Mouse (Mus musculus): ENCODE measurements around the gene Amer3.
"Not testable (repeated sequence)": the region's sequence is repeated elsewhere in the genome, so short reads cannot be mapped to it uniquely, and the experiment has no call there.

The Amer3 gene

DNA sequence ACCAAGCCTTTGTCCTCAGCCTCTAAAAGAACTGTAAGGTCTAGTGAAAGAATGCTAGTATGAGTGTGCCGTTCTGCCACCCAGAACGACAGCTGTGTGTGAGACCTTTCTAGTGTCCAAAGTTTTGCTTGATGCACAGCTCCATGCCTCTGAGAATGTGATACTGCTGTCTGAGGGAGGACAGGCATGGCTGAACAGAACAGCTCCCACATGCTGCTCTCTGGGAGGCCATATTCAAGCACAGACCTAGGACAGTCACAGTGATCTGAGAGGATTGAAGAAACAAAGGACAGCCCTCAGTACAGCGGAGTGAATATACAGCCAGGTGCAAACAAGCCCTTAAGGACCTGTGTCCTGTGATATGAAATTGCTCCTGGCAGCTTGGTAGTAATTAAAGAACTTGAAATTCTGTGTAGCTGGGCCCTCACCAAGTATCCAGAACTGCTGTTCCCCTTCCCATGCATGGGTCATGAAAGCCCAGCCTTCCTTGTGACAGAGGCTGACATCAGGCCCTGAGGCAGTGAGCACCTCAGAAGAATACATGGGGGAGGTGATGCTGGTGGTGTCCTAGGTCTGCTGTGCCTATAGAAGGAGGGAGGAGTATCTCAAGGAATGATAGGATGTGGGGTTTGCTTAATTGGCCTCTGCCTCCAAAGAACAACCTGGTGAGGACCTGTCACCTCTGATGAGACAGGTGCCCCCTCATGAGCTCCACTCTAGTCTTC, 22.0 kb downstream of the Amer3 start:
- DNase-seq (ENCODE audit: low spot score in 2 of 2): no peak

DNA sequence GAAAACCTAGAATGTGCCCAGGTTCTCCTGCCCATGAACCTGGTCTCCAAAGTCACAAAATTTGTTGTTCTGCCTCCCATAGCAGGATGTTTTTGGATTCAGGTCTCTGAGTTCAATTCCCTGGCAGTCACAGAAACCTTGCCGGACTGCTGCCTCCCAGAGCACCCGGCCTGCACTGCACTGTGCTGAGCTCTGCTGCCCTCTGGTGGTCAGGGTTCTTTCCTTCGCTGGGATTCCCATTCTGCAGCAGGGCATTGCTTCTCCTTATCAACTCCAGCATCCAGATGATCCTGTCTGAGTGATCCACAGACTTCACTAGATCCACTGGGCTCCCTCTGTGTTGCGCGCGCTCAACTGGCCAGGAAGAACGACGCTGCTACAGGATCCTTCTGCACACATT, 22.9 kb downstream of the Amer3 start:
- DNase-seq (ENCODE audit: low spot score in 2 of 2): peak; percentile 28 to 77

DNA sequence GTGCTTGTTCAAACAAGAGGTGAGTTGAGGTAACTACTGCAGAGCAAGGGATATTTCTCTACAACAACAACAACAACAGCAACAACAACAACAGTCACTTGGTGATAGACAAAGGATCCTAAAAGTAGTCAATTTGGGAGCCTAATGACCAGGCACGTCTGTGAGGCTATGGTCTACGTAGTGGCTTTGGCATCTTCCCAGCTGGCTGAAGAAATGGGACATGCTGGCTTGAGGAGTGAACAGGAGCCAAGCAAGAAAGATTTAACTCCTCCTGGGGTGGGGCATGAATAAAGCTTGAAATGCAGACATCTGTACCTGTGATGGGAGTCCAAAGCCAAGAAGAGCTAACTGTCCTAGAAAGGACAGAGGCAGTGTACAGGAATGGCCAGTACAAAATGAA, 34.3 kb downstream of the Amer3 start:
- no peak for DNase-seq (ENCODE audit: low spot score in 2 of 2)

DNA sequence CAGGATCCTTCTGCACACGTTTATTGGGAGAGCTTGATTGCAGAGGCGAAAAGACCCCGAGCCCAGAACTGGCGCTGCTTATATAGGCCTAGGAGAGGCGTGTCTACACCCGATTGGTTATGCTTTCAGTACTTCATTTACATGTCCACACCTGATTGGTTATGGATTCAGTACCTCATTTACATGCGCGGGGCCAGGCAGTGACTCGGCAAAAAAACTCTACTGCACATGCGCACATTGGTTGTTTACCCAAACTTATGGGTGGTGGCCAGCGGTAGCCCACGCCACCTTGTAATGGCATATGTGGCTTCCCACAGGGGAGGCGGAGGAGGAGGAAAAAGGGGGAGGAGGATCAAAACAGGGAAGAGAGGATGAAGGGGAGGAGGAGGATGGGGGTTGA, 40.7 kb downstream of the Amer3 start:
- DNase-seq (ENCODE audit: low spot score in 2 of 2): not testable (repeated sequence)

DNA sequence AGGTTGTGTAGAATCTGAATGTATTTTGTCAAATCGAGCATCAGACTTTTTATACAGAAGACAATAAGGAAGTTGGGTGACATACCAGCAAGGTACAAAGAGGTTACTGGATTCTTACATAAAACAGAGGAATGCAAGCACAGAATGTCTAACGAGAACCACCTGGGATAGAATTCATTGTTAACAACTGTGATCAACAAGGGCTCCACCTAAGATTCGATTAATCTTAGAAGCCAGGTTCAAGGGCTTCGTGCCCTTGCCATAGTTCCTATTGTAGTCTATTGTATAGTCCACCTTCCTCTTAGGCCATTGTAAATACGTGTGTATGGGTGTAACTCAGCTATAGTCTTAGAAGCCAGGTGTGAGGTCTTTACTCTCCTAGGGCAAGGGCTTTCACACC, 41.3 kb downstream of the Amer3 start:
- DNase-seq (ENCODE audit: low spot score in 2 of 2): not testable (repeated sequence)

DNA sequence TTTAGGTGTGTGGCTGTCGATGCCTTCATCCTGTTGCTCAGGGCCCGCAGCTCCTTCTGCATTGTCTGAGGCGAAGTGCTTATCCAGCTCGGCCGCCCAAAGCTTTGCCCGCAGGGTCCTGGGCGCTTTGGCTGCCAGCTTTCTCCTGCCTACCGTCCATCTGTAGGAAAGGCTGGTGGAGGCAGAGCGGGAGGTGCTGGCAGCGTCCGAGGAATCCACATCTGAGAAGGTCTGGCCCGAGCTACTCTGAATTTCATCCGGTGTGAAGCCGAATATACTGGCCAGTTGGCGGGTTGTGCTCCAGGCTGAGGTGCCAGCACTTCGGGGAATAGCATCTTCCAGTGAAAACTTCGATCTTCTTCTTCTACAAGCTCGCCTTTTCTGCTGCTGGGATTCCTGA, 56.3 kb downstream of the Amer3 start:
- no peak for DNase-seq (ENCODE audit: low spot score in 2 of 2)

Data from spleen, postnatal 4 days (tissue).